Mouse (Mus musculus) cortical plate, adult 2 months (tissue): Measurements from ENCODE around the gene 5430427O19Rik.

Experiments used
- CTCF ChIP-seq: fragments of 200-500 bp; IDR thresholded peaks from 2 replicates; pipeline ENCODE4 v1.5.1; 2011; ENCODE audit warnings: mild to moderate bottlenecking, control low read depth, low read length; ENCODE audit not compliant: insufficient read depth; ENCODE audit errors: extremely low read depth
- POLR2A ChIP-seq: fragments of 200-500 bp; IDR thresholded peaks from 2 replicates; pipeline ENCODE4 v1.6.1; 2011; ENCODE audit warnings: mild to moderate bottlenecking, low read length, control low read depth; ENCODE audit not compliant: insufficient read depth; ENCODE audit errors: extremely low read depth

- TF ChIP-seq CTCF (no peak), POLR2A (no peak)
Measured at GRCm38 (mm10) chrX:85886651-85887050, 16.5 kb downstream of the 5430427O19Rik start.
